Mouse (Mus musculus) hematopoietic stem cell, adult 5-6 weeks (primary cell): Measurements from ENCODE around the gene Atg4b. TPM values are rescaled to one million over a fixed set of nuclear protein-coding genes. Genes with fewer than 3 reads are reported as not detected.
A peak's percentile ranks its signal among the peaks of the same experiment; 100 is the strongest.
"Not testable (repeated sequence)": the region's sequence is repeated elsewhere in the genome, so short reads cannot be mapped to it uniquely, and the experiment has no call there.

Experiments used
- ATAC-seq, 2 experiments: fragments of 125-278 bp in 1 of 2; replicated peaks in 1 of 2; 2 replicates each; pipeline ENCODE4 v1.8.0; 2016 to 2017; ENCODE audit warnings: inconsistent platforms in 2 of 2, mild to moderate bottlenecking in 2 of 2, moderate number of reproducible peaks in 2 of 2, low read depth in 1 of 2, moderate TSS enrichment in 1 of 2; ENCODE audit not compliant: low FRiP score in 2 of 2, poor library complexity in 2 of 2, severe bottlenecking in 2 of 2, insufficient read depth in 1 of 2, low TSS enrichment in 1 of 2
- total RNA-seq: library from RNA; stranded (forward); fragments of 172-1452, 232-1000 nt; gene quantifications from 2 replicates; pipeline ENCODE4 v1.2.3, GENCODE M21; 2017

Atg4b gene
- total RNA-seq, 1 experiment from 2014 or later: 83.3 TPM

DNA sequence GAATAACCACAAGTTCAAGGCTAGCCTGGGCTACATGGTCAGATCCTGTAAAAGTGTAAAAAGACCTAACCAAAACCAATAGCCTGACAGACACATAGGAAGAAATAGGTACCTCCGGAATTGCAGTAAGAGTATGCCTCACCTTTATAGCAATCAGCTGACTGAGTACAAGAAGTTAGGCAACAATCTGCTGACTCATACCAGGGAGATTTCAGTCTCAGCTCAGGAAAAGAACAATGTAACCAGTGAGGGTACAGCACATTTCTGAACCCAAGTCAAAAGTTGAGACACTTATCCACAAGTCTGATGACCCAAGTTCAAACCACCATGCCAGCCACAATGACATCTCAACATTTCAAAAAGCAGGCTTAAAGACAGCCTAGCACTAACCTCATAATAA is 2.8 kb upstream of the Atg4b start:
- ATAC-seq: peak; percentile 53 to 72; a peak in 3 of 4 replicates

DNA sequence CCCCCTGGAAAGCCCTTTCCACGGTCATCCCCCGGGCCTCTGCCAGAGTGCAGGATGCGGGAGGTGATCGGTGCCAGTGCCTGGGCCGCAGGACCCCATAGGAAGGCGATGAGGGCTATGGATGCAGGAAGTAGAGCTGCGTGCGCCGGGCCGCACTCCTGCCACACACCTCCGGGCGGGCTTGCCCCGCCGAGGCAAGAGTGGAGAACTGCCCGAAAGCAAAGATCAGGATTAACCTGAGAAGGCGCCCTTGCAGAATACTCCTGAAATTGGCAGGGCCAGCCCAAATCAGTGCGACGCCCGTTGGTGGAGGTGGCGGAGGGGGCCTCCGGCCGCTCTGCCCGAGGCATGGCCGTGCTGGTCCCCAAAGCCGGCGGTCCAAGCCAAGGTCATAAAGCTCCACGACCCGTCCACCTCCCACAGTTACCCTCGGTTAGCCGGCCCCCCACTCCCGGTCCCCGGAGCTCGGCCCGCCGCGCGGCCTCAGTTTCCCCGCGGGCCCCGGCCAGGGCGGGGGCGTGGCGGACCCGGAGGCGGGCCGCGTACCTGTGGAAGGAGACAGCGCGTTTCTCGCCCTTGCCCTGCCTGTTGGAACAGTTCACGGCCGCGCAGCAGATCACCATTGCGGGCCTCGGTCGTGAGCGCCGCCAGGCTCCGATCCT is 2.7 kb downstream of the Atg4b start:
- ATAC-seq: peak; percentile 29 to 31; a peak in 3 of 4 replicates

DNA sequence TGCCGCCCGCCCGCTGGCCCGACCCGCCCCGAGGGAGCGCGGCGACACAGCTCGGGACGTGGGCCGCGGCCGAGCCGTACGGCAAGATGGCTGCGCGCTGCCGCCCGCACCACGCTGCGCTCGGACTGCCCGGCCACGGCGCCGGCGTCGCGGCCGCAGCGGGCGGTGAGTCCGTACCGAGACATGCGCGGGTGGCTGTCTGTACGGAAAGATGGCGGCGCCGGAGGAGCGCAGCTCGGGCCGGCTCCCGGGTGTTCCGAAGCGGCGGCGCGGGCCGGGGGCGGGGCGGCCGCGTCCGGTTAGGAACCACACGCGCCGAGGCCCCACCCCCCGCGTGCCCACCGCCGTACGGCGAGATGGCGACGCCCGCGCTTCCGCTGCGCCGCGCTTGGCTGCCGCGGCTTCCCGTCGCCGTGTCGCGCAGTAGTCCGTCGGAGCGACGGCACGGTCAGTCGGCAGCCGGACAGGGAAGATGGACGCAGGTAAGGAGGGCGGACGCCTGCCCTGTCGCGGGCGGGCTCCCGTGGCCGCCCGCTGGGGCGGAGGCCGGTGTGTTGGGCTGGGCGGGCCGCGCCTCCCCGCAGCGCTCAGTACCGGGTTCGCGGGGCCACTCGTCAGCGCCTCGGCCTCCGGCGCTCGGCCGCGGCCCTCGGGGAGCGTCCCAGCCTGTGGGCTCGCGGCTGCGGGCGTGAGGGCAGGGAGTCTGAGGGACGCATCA is 3.4 kb downstream of the Atg4b start, which contains the start of gene Thap4:
TSS of gene Thap4 (minus strand) at position 292 of the 718 bp plus-strand sequence.
- ATAC-seq: peak; percentile 68 to 69

- no peak for ATAC-seq
These were observed 4.0 kb downstream of the Atg4b start for GRCm38 (mm10) chr1:93755291-93755610.

- no peak for ATAC-seq
These were observed 4.3 kb downstream of the Atg4b start for GRCm38 (mm10) chr1:93755618-93756017.

DNA sequence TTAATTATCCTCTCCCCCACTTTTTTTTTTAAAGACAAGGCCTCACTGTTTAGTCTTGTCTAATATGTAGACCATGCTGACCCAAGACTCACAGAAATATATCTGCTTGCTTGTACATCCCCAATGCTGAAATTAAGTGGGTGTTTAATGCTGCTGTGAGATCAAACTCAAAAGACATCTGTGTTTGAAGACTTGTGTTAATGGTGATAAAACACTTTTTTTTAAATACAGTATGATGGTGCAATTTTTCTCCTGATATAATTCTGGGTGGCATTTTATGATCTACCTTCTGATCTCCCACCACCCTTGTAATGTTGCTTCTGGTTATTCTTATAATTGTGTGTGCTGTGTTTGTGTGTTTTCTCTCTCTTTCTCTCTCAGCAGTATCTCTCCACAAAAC is 4.9 kb downstream of the Atg4b start:
- no peak for ATAC-seq

GRCm38 (mm10) chr1:93760076-93760475 is 8.8 kb downstream of the Atg4b start:
- ATAC-seq: no peak

DNA sequence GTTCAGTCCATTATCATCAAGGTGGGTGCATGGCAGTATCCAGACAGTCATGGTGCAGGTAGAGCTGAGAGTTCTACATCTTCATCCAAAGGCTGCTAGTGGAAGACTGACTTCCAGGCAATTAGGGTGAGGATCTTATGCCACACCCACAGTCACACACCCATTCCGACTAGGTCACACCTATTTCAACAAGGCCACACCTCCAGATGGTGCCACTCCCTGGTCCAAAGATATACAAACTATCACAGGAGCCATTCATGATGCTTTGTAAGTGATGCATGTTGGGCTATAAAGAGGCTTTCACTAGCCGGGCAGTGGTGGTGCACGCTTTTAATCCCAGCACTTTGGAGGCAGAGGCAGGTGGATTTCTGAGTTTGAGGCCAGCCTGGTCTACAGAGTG is 12.2 kb downstream of the Atg4b start:
- ATAC-seq: not testable (repeated sequence)

GRCm38 (mm10) chr1:93764871-93765591 is 13.7 kb downstream of the Atg4b start:
- ATAC-seq: peak in 1 of 2 experiments; percentile 10; a peak in 1 of 4 replicates

DNA sequence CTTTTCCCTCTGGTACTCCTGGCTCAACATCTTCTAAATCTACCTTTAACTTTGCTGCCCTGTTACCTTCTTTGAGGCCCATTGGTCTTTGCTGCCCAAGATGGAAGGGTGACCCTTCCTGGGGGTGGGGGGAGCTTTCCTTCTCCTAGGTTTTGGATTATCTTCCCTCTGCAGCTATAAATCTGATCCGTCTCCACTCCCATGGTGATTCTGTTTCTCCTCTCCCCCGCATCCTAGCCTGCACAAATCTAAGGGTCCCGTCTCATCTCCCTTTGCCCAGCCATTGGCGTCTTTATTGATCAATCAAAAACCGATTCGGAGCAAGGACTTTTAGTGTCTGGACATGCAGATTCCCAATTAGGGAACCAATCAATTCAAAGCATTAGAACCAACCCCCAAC is 16.3 kb downstream of the Atg4b start:
- ATAC-seq: no peak

DNA sequence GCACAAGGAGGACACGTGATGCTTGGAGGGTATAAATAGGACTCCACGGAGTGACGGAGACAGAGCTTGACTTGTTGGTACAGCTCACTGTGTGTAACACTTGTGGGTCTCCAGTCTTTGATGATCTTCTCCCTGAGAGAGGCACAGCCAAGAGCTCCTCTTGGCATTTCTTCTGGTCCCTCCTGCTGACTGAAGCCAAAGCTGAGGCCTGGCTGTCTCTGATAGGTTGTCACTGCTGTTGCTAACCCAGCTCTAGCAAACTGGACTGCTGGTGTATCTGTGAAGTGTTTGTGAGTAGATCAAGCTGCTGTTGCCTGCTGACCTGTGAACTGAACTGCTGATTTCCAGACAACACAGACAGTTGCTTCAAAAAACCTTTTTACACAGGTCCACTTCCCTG is 18.6 kb downstream of the Atg4b start:
- ATAC-seq: no peak

- ATAC-seq: no peak
These were observed 25.4 kb downstream of the Atg4b start for GRCm38 (mm10) chr1:93776686-93777085.

DNA sequence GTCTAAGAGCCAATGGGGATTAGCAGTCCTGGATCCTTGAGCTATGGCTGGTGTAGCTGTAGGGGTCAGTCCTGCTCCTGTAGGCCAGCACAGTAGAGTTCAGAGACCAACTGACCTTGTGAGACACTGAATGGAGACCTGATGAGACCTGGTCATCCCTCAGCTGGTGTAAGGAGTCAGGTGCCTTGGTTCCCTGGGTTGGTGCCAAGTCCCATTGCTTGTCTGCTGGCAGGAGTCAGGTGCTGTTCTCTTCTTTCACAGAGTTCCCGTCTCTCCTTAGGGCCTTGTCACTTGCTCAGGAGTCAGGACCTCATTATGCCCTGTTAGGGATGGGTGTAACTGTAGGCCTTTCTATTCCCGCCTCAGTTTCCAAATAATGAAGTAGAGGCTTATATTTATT is 35.6 kb downstream of the Atg4b start:
- ATAC-seq: no peak

GRCm38 (mm10) chr1:93794526-93794925 is 43.2 kb downstream of the Atg4b start:
- no peak for ATAC-seq

DNA sequence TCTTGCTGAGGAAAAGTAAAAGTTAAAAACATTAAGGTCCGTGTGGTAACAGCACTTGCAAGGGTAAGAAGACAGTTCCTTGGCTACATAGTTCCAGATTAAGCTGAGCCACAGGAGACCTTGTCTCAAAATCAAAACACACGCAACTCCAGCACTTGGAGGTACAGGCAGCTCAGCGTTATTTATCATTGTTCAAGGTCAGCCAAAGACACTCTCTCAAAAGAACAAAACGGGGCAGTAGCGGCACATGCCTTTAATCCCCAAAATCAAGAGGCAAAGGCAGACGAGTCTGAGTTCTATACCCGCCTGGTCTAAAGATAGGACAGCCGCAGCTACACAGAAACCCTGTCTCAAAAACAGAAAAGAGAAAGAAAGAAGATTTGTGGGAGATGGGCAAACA is 44.6 kb downstream of the Atg4b start:
- ATAC-seq: no peak

DNA sequence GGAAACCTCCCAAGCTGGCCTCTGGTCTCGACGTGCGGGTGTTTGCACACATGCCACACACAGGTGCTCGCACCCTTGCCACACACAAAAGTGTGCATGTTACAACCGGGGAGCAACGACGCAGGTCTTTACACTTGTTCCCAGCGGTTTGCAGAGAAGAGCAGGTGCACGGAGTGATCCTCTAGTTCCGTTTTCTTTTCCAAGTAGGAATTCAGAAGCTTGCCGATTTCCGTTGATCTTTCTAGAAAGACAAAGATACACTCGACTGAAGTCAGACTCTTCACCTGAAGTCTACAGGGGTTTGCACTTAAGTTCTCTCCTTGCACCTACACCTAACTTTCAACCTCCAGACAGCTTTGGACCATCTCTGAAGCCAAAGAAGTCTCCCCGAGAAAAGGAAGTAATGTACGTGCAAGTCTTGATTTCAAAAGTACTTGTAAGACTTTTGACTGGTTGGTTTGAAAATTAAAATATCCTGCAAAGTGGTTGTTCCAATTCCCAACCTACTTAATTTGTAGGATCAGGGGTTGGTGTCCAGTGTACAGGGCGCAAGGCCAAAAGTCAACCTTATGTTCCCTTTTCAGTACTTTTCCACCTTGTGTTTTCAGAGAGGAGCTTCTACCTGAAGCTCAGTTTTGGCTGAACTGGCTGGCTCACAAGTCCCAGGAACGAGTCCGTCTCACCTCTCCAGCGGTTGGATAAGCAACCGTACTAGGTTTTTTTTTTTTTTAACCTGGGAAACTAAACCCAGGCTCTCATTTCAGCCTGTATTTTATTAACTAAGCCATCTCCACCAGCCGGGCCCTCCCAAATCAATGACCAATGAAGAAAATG is 49.6 kb downstream of the Atg4b start:
- ATAC-seq: no peak

- ATAC-seq: peak; percentile 76 to 82
These were observed 50.5 kb downstream of the Atg4b start, which contains the start of gene Dtymk for GRCm38 (mm10) chr1:93801741-93802238. TSS of gene Dtymk (minus strand) at chr1:93801934.
